Mouse (Mus musculus) lung, adult 18-20 months (tissue): ENCODE measurements around the gene Hmcn1.

ENCODE experiments used
- DNase-seq, 2 experiments: peaks; one replicate each; pipeline ENCODE4 v3.0.0; 2022; ENCODE audit warnings: mixed read lengths in 2 of 2

The Hmcn1 gene

DNA sequence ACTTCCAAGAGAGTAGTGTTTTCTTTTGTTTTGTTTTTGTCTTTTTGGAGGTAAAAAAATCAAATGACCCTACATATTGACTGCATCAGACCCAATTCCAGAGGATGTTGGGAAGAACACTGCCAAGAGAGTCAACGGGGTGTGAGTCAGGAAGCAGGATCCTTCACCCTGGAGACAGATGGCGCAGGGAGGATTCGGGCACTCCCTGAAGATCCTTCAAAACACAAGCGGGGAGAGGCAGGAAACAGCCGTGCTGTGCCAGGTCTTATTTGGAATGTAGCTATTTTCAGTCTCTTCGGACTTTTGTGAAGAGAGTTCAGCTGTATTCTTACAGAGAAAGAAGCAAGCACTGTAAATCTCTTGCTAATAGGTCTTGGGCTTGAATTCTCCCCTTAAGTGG lies 120.0 kb downstream of the Hmcn1 start:
- peak; percentile 74 to 79 for DNase-seq

DNA sequence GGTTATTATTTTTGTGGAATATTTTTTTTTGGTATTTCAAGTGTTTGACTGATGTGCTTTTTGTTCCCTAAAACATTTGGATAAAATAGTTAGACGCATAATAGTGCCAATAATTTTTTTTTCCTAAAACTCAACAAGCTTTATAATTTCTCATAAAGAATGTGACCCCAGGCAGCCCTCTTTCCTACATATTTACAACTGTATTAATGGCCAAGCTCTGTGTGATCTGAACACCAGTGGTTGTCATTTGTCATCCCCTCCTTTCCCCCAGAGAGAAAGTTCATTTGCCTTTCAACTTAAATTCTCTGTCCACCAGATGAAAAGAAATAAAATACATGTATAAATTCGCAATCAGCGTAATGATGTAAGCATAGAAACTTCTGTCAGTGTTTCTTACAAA lies 121.1 kb downstream of the Hmcn1 start:
- DNase-seq, result no peak

DNA sequence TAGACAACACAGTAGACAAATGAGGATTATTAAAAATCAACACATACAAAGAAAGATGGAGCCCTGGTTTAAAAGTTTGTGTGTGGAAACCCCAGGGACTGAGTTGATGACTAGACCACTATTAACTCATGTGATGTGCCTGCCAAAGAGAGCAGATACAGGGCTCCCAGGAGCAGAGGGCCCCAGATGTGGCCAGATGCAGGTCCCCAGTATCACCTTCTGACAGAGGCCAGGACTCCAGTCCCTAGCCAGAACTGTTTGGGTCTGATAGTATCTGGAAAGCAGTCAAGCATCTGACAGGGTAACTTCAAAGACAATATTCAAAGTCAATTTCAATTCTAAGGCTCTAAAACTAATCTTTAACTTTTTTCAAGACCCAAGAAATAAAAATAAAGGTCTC lies 124.0 kb downstream of the Hmcn1 start:
- DNase-seq, result no peak

DNA sequence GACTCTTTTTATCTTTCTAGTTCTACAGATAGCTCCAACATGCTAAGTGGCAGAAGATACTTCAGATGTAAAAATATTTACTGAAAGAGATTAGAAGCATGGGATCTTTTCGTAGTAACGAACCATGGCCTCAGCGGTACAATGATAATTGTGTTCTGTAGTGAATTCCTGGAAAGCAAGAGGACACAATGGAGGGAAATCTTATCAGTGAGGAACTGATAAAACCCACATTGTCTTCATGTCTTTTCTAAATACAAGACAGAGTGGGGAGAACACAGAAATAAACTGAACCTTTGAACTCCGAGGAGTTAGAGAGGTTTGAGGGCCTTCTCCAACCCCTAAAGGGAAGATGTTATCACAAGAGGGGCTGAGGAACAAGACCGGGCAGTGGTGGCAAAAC lies 126.6 kb downstream of the Hmcn1 start:
- no peak for DNase-seq

DNA sequence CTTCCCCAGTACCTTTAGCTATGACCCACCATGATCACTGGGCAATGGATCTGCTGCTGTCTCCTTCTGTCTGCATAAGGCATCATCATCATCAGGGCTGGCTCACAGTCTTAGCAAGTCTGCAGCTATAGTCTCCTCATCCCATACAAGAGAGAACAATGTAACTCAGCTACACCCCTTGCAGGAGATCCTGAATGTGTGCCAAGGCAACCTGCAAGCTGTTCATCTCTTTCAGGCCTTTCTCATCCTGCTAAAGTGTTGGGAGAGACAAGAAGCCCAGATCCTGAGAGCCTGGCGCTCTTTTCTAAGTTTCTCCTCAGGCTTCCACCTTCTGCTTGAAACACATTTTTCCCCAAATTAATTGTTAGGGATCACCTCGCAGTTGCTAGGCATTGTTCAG lies 135.5 kb downstream of the Hmcn1 start:
- no peak for DNase-seq

DNA sequence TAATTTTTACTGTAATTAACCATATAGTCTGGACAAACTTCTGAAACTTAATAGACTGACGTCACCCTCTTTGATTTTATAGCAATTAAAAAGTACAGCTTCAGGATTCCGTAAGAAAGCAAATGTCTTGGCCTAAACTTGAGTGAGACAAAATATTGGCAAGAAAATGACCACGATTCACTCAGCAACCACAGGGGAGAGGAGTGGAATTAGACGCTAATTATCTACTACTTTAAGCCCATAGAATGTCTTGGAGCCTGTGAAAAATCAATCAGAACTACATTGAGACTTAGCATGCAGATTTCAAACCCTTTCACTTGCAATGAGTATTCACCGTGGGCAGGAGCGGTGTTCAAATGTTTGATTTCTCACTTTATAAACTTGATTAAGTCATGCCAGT lies 159.8 kb downstream of the Hmcn1 start:
- no peak for DNase-seq

DNA sequence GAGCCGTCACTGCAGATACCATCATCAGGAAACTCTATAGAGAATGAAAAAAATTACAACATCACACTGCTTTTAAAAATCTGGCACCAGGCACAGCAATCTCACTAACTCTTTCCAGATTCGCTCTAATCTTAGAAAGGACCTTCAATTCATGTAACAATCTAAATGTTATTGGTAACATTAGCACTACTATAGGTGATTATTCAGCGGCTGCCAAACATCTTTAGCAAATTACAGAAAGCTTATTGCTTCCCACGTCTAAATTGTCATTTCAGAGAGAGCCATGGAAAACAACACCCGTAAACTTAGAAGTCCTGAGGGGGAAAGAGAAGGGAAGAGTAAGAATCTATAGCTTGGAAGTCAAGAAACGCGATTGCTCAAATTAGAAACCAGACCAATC lies 163.4 kb downstream of the Hmcn1 start:
- no peak for DNase-seq

DNA sequence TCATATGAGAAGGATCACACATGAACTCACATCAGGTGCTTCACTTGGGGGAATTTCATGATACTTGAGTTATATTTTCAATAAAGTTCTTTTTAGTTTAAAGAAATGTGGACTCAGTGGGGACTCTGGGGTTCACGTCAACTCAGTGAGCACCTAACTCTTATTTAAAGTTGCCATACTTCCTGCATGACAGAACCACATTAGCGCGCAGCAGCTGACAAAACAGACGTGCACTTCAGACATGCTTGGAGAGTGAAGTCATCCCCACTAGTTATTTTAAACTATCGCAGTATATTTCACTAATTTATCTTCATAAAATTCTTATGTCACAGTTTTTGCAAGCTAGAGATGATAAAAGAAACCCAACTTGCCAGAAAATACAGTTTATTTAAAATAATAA lies 166.1 kb downstream of the Hmcn1 start:
- no peak for DNase-seq

DNA sequence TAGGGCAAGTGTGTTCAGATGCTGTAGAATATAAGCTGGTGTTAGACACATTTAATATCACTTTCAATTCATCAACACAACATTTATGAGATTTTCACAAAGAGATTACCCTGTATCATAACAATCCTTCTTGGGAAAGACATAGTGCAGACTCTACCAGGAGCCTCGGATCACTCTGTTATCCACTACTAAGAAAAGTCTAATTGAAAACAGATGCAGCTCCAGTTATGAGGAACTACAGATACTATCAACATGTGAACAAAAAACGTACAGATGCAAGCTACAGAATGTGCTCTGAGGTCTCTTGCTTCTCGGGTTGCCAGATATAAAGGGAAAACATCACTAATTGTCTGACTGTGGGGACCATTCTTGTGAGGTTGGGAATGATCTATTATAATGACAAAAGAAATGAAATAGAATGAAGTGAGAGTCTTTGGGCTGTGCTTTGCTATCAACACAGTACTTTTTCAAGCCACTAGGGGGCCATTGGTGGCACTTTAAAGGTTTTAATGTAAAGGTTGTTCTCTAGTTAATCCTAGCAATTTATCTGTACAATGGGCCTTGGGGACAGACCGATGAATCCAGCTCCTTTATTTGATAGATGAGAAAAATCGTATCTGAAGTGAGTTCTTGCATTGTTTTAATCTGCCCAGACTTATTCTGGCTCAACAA lies 168.8 kb downstream of the Hmcn1 start:
- DNase-seq, result no peak

DNA sequence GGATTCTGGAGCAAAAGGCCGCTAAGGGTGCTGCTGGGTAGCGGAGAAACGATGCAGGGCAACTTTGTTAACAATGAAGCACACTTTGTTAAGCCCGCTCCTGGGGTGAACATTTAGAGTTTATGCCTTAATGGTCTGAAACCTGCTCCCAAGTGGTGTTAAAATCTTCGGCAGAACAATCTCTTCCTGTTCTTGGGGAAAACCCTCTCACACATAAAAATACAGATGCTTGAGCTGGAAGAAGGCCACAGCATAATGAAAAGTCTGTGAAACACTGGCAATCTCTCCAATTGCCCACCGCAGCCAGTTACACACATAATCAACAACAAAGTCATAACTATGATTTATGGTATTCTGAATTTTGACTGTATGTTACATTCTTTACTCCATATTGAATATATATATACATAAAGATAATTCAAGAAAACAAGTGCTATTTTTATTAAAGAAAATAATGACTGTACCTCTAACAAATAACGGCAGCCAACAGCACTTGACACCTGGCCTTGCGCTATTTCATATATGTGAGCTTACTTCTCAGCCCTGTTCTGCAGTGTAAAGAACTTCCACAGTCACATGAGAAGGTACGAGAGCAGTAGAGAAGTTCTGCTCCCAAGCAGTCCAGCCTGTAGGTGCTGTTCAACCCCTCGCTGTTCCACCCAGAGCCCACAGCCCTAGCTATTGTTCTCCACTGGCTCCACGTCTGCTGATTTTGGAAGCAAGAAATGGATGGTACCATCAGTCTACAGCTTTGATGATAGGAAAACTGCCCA lies 177.0 kb downstream of the Hmcn1 start:
- DNase-seq, result no peak

DNA sequence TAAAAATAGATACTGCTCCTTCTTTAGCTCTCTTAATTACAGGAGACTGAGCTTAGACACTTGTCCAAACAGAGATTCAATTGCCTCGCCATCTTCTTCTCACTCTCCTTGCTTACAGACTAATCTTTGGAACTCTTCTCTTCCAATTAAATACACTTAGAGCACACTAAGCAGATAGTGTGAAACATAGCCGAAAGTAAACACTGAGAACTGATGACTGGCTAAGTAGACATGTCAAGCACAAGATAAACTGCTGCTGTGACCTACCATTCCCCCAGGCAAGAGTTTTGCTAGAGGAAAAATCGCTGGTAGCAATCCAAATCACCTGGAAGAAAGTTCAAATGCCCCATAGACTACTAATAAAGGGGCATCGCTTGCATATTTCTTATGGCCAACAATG lies 178.3 kb downstream of the Hmcn1 start:
- DNase-seq, result no peak

DNA sequence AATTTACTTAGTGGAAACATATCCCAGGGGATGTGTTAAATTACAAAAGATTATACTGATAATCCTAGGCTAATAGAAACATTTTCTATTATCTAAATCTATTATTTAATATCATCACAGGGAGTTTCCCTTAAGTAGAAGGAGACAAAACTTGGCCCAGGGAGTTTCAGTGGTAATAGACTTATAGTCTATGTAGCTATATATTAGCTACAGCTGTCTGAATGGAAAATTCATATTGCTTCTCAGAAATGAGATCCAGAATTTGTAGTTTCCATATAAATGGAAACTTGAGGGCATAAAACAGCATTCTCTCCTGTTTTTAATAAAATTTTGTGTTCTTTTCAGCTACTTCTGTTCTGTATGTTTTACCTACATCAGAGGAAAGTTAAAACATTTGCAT lies 179.9 kb downstream of the Hmcn1 start:
- no peak for DNase-seq

DNA sequence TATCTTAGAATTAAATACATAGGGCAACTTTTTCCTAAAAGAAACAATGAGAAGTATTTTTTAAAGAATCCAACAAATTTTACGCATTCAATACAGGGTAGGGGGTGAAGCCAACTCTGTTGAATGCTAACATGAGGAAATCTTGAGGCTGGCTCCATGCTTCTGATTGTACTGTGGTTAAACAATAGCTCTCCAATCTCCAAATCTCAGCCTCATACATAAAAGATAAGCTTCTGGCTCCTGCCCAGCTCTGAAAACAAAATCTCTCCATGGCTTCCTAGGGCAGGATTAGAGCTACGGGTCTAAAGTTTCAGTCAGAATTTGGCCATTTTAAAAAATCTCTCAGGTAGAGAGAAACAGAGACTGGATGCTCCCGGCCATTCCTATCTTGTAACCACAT lies 186.4 kb downstream of the Hmcn1 start:
- peak in 1 of 2 experiments; percentile 21 for DNase-seq

DNA sequence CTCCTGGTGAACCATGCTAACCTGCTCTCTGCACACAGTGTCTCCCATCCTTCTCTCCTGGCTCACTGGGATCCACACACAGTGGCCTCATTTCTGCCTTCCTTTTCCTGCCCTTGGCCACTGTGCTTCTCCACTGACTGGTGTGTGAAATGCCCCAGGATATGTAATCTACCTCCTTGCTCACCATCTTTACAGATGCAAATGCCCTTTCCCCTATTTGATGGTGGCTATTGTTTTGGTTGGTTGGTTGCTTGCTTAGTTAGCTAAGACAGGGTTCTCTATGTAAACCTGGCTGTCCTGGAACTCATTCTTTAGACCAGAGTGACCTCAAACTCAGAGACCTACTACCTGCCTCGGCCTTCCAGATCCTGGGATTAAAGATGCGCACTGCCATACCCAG lies 187.8 kb downstream of the Hmcn1 start:
- no peak for DNase-seq

DNA sequence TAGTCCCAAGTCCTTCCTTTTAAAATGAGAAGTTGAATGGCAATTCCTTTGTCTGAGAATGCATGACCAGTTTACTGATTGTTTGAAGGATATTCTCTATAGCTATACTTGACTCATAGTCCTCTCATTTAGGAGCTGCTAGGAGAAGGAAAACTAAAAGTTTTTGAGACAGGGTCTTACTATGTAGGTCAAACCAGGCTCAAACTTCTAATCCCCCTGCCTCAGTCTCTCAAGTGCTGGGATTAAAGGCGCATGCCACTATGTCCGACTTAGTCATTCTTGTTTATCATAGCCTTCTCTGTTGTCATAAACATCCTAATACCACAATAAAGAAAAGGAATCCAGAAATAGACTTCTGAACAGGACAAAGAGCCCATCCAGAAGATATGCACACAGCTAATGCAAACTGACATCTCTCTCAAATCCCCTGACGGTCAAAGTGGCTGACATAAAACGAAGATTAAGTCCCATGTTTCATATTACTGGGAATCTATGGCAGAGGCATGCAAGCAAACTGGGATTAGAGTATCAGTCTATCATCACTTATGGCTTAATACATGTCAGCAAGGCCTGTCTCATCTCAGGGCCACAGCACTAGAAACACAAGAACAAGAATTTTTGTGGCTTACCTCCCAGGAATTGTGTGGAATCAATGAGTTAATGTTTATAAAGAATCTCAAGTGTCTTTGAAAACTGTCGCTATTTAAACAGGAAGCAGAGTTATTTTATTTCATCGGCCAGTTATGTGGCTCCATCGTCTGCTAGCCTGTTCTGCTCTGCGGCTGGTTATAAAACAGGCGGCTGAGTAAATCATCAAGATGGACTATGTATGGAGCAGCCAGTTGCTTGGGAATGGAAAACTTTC lies 188.8 kb downstream of the Hmcn1 start:
- no peak for DNase-seq

DNA sequence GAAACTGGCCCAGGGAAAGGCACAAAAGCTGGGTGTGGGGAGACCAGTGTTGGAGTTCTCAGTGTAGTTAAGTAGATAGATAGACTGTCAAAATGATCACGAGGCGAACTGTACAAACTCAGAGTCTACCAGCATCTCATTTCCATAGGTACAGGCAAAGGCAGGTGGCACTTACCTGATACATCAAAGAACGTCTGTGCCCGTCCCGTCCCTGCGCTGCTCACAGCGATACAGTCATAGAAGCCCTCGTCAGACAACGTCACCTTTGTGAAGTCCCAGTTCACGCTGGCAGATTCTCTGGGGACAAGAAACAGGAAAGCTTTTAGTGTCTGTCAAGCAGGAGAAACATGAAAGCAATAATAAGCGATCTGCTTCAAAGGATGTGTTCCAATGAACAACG lies 190.6 kb downstream of the Hmcn1 start:
- no peak for DNase-seq

DNA sequence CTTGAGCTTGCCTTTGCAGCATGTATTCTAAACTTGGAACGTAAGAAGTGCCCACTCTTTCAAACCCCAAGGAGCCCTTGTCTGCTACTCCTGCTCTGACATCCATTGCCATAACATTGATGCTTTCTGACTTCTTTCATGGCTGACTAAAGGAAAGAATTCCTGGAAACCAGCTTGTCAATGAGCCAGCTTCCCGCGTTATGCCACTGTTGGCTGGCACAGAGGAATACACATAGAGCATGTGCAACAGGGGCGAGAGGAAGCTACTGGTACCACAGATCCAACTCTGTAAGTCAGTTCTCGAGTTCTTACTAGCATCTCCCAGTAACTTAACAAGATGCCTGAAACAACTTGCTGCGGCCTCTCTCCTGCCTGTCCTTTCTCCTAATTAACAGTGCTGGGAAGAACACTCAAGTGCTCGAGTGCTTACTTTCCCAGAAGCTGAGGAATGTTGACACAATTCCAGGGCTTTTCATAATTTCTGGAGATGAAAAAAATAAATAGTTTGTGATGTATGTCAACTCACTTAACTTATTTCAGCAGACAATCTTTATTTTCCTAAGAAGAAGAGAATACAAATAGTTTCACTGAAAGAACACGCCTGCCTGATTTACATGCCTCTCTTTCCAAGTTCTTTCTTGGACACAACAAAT lies 192.5 kb downstream of the Hmcn1 start:
- peak in 1 of 2 experiments; percentile 26 for DNase-seq

DNA sequence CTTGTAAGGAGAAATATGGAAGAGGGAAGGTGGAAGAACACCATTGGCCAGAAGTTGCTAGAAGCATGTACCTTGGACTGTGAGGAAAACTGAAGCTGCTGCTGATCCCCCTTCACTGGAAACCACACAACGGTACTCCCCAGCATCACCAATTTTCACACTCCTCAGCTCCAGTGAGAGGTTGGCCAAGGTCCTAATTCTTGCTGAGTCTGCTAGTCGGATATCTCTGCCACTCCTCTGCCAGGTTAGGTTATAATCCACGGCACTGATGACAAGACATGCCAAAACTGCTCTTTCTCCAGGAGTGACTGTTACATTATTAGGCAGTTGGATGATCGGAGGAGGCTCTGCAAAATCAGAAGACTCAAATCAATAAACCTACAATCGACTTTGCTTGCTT lies 194.6 kb downstream of the Hmcn1 start:
- DNase-seq, result no peak

DNA sequence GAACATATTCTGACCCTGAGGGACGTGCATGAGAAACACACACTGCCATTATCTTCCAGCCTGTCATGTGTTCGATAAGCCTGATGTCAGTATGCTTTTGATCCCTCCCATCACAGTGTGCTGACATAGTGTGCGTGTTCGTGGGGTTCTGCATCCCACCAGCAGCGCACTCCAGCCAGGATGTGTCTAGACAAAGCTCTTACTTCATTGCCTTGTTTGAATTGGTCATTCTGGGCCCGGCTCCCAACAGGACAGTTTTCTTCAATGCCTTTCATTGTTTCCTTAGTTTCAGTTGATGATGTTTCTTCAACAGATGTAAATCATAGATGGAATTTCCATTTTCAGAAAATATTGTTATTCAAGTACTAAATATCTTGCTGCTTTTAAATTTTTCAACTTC lies 206.5 kb downstream of the Hmcn1 start:
- DNase-seq, result no peak

DNA sequence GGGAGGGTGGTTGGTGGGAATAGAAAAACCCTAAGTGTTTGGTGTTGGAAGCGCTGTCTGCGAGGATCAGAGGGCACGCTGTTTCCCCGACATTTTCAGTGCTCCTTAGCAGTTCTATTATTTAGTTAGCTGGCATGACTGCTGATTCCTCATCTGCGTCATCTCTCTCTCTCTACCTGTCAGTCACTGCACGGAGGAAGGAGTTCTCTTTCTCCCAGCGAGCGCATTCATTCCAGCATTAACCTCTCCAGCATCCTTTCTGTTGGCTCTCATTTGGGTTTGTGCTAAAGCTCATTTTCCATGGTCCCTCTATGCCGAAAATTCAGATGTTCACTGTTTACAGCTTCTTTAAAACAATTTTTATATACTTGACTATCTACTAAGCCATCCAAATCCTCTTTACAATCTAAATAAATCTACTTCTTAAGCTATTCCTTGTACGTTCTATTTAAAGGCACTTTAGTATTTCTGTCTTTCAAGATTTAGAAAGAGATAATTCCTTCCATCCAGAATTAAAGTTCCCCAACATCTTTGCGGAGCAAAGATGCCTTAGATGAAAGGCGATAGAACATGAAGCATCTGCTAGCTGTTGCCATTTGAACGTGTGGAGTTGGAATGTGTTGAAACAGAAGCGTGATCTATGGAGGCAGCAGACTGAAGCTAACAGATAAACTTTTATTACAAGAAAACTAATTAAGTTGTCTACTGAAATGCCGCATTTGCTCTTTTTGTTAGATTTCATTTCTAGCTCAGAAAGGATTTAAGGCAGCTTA lies 210.0 kb downstream of the Hmcn1 start:
- no peak for DNase-seq

DNA sequence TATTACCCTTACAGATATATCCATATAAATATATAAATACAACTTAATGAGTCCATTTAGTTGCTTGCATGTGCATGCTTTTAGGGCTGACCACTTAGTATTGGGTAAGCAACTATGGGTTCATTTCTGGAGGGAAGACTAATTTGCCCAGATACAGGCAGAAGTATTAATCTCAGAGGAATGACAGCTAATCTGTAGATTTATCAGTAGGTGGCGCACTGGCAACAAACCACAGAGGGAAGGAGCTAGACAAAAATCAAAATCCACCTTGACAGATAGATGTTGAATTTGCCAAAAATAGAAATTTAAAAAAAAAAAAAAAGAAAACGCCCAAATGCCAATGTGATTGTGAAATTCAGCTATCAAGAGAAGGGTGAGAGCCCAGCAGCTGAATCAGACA lies 213.3 kb downstream of the Hmcn1 start:
- DNase-seq, result no peak

DNA sequence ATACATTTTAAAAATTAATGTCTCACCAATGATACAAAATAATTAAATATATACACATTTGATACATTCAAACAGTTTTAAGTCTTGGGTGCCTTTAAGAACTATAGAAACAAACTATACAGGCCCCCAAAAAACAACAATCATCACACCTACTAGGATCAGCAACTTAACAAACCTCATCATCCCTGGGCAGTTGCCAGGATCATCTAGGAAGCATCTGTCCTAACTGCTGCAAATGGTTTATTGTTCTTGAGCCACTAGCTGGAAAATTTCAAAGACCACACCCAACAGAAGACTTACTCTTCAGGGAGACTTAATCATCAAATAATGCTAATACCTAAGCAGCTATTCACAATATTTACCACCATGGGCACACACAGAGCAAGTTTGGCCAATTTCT lies 216.5 kb downstream of the Hmcn1 start:
- DNase-seq, result no peak
